Mouse (Mus musculus): Measurements from ENCODE around the gene Klk1b1.
"Not testable (repeated sequence)": the region's sequence is repeated elsewhere in the genome, so short reads cannot be mapped to it uniquely, and the experiment has no call there.

GRCm38 (mm10) chr7:44011868-44012267 is 45.3 kb downstream of the Klk1b1 start, which contains the start of gene Klk1b26:
- not testable (repeated sequence) for TF ChIP-seq CTCF (IDR thresholded peaks at IDR 0.05 in 2 of 3, conservative IDR thresholded peaks at IDR 0.05 in 1 of 3; ENCODE audit: control insufficient read depth in 1 of 3, insufficient read depth in 1 of 3, low read depth in 2 of 3, low read length in 3 of 3, poor library complexity in 1 of 3, severe bottlenecking in 1 of 3); POLR2A (IDR thresholded peaks at IDR 0.05; ENCODE audit: control insufficient read depth in 1 of 2, insufficient read depth in 1 of 2, low read depth in 1 of 2, low read length in 2 of 2, poor library complexity in 1 of 2)
